Mouse (Mus musculus): ENCODE measurements around the gene Nlrp9b. TPM values are rescaled to one million over a fixed set of nuclear protein-coding genes. Genes with fewer than 3 reads are reported as not detected.
"Not testable (repeated sequence)": the region's sequence is repeated elsewhere in the genome, so short reads cannot be mapped to it uniquely, and the experiment has no call there.

The Nlrp9b gene
- polyA plus RNA-seq, 1 experiment from 2014 or later, result not detected

DNA sequence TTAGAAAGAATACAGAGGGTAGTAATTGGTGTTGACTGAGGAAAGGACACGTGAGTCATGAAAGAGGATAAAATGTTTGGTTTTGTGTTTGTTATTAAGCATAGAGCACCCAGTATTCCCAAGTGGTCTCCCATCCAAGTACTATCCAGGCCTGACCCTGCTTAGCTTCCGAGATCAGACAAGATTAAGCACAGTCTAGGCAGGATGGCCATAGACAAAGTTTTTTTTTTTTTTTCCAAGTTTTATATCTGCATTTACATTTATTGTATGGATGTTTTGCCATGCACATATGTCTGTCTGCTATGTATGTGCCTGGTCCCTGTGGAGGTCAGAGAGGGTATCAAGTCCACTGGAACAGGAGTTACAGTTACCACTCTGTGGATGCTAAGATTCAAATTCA lies 18.7 kb downstream of the Nlrp9b start:
- no peaks in the 10 kb centered on the region for H3K4me1 ChIP-seq (ENCODE audit: insufficient read depth)
- no peak for TF ChIP-seq EP300 (IDR thresholded peaks at IDR 0.05; ENCODE audit: low read depth)
- H3K27me3 ChIP-seq (ENCODE audit: insufficient read depth, low read length), result no peaks in the 10 kb centered on the region
- no peak overlapping the region for H3K27ac ChIP-seq (ENCODE audit: low read depth)
- no peak overlapping the region for H3K4me2 ChIP-seq (ENCODE audit: low read depth, low read length)
- no peak overlapping the region for H3K9ac ChIP-seq (replicated peaks)
- no peaks in the 10 kb centered on the region for H3K36me3 ChIP-seq (replicated peaks; ENCODE audit: insufficient read depth, low read length)
- H3K4me3 ChIP-seq (ENCODE audit: low read depth, low read length), result no peak overlapping the region
- DNase-seq (no peak), ATAC-seq (no peak)
- no peaks in the 10 kb centered on the region for H3K9me3 ChIP-seq (ENCODE audit: low read length)
- 66% methylated on average over 2 of the region's 2 CpGs for WGBS (ENCODE audit: insufficient replicate concordance)

GRCm38 (mm10) chr7:20064100-20064499 lies 72.8 kb downstream of the Nlrp9b start:
- 63% methylated on average over 4 of the region's 4 CpGs for WGBS (ENCODE audit: insufficient replicate concordance)
- not testable (repeated sequence) for H3K4me1 ChIP-seq (ENCODE audit: insufficient read depth)

DNA sequence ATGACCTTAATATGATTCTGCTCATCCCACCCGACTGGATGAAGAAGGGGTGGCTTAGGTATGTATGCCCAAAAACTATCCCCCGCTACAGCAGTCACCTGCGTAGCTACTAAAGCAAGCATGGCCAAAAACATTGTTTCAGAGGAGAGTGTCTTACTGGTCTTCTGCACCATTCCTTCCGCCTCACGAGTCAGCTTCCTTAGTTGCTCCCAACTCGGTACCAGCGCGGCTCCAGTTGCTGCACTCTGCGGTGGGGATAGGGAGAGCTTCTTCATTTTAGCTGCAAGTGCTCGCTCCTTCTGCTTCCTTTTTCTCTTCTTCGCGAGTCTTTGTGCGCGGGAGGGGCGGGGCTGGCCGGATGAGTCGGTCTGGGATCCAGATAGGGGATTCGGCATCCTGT lies 86.9 kb downstream of the Nlrp9b start:
- H3K36me3 ChIP-seq (replicated peaks; ENCODE audit: insufficient read depth, low read length); H3K4me3 ChIP-seq (ENCODE audit: low read depth, low read length); DNase-seq; H3K27ac ChIP-seq (ENCODE audit: low read depth); H3K9ac ChIP-seq (replicated peaks); H3K4me2 ChIP-seq (ENCODE audit: low read depth, low read length); H3K27me3 ChIP-seq (ENCODE audit: insufficient read depth, low read length); H3K9me3 ChIP-seq (ENCODE audit: low read length); ATAC-seq; H3K4me1 ChIP-seq (ENCODE audit: insufficient read depth): not testable (repeated sequence)
- WGBS (ENCODE audit: insufficient replicate concordance), result 67% methylated on average over 18 of the region's 18 CpGs

More at GRCm38 (mm10) chr7:20064100-20064499, 72.8 kb downstream of the Nlrp9b start:
- H3K4me2 ChIP-seq (ENCODE audit: low read depth, low read length); H3K36me3 ChIP-seq (replicated peaks; ENCODE audit: insufficient read depth, low read length); H3K27me3 ChIP-seq (ENCODE audit: insufficient read depth, low read length); H3K4me3 ChIP-seq (ENCODE audit: low read depth, low read length); DNase-seq; H3K27ac ChIP-seq (ENCODE audit: low read depth); H3K9me3 ChIP-seq (ENCODE audit: low read length); H3K9ac ChIP-seq (replicated peaks); ATAC-seq: not testable (repeated sequence)
- peak; percentile 28 for TF ChIP-seq CTCF (IDR thresholded peaks at IDR 0.05; ENCODE audit: low read depth)

DNA sequence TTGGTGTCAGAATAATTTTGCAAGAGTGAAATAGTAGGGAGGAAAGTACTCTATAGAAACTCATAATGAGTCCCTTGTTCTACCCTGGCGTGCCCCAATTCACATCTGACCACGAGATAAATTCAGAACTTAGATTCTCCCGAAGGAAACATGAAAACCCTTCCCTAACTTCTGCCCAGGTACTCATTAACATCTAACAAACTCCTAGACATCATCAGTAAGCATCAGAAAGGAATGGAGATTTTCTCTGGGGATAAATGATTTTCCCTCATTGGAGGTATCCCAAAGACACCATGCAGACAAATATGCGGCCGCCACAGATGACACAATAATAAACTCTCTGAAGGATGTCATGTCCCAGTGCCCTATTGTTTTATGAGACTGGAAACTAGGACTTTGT lies 108.1 kb downstream of the Nlrp9b start, which contains the start of gene Vmn1r91:
Gene Vmn1r91, plus strand, starts transcription at position 301 of the 400 bp plus-strand sequence.
- not testable (repeated sequence) for H3K27ac ChIP-seq (ENCODE audit: low read depth); H3K36me3 ChIP-seq (replicated peaks; ENCODE audit: insufficient read depth, low read length); H3K27me3 ChIP-seq (ENCODE audit: insufficient read depth, low read length); DNase-seq; H3K4me2 ChIP-seq (ENCODE audit: low read depth, low read length); H3K9me3 ChIP-seq (ENCODE audit: low read length); ATAC-seq; H3K9ac ChIP-seq (replicated peaks); H3K4me3 ChIP-seq (ENCODE audit: low read depth, low read length); H3K4me1 ChIP-seq (ENCODE audit: insufficient read depth)
- 64% methylated on average over 5 of the region's 5 CpGs for WGBS (ENCODE audit: insufficient replicate concordance)

DNA sequence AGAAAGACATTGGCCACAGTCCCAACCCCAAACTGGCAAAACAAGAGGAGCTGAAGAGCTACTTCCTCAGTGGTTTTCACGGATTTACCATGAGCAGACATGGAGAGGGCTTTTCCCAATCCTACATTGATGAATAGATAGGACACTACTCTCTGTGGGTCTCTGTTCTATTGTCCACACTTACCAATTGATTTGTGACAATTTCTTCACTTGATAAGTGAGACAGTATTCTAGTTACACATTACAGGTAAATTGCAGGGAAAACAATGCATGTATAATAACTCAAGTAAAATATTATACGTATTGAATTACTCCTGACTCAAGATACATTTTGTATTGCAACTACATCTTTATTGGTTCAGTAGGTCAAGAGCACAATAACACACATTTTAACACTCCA lies 131.2 kb downstream of the Nlrp9b start, which contains the start of gene Gm16442:
Gene Gm16442, minus strand, starts transcription at position 101 of the 400 bp plus-strand sequence.
- H3K36me3 ChIP-seq (replicated peaks; ENCODE audit: insufficient read depth, low read length); H3K27ac ChIP-seq (ENCODE audit: low read depth); H3K9ac ChIP-seq (replicated peaks); H3K9me3 ChIP-seq (ENCODE audit: low read length); H3K4me1 ChIP-seq (ENCODE audit: insufficient read depth); H3K27me3 ChIP-seq (ENCODE audit: insufficient read depth, low read length); DNase-seq; H3K4me2 ChIP-seq (ENCODE audit: low read depth, low read length); ATAC-seq; H3K4me3 ChIP-seq (ENCODE audit: low read depth, low read length): not testable (repeated sequence)
- WGBS (ENCODE audit: insufficient replicate concordance), result no CpG with 5 or more reads among the region's 2 CpGs

Other genes starting within 250 kb of the Nlrp9b start
- gene Nectin2, start 241.0 kb upstream of the Nlrp9b start, polyA plus RNA-seq (2015; fragmentation: Nextera tagmentation; extraction: Ambion mirVana), result 51.0 and 51.3 TPM in 2 replicates
- gene Bcam, start 220.4 kb upstream of the Nlrp9b start, polyA plus RNA-seq (2015; fragmentation: Nextera tagmentation; extraction: Ambion mirVana), result 8.8 and 9.3 TPM in 2 replicates
- 9.6 and 10.8 TPM in 2 replicates for gene Cblc, start 194.7 kb upstream of the Nlrp9b start, polyA plus RNA-seq (2015; fragmentation: Nextera tagmentation; extraction: Ambion mirVana)
- gene Bcl3, start 168.7 kb upstream of the Nlrp9b start, polyA plus RNA-seq (2015; fragmentation: Nextera tagmentation; extraction: Ambion mirVana), result 5.4 and 11.2 TPM in 2 replicates
- gene Gm19345, start 139.5 kb upstream of the Nlrp9b start, polyA plus RNA-seq (2015; fragmentation: Nextera tagmentation; extraction: Ambion mirVana), result 0.18 and 0.19 TPM in 2 replicates
- gene Ceacam16, start 130.2 kb upstream of the Nlrp9b start, polyA plus RNA-seq (2015; fragmentation: Nextera tagmentation; extraction: Ambion mirVana), result 0.09 TPM in 1 of 2 replicates, not detected in the other
- not detected in 2 replicates for gene Ceacam19, start 103.5 kb upstream of the Nlrp9b start, polyA plus RNA-seq (2015; fragmentation: Nextera tagmentation; extraction: Ambion mirVana)
- 2.2 and 3.0 TPM in 2 replicates for gene Pvr, start 70.3 kb upstream of the Nlrp9b start, polyA plus RNA-seq (2015; fragmentation: Nextera tagmentation; extraction: Ambion mirVana)
- 0.69 and 0.89 TPM in 2 replicates for gene Igsf23, start 40.7 kb upstream of the Nlrp9b start, polyA plus RNA-seq (2015; fragmentation: Nextera tagmentation; extraction: Ambion mirVana)
- not detected in 2 replicates for gene Ceacam20, start 26.1 kb upstream of the Nlrp9b start, polyA plus RNA-seq (2015; fragmentation: Nextera tagmentation; extraction: Ambion mirVana)
- not detected in 2 replicates for gene Vmn1r91, start 108.2 kb downstream of the Nlrp9b start, polyA plus RNA-seq (2015; fragmentation: Nextera tagmentation; extraction: Ambion mirVana)
- gene Gm16442, start 131.1 kb downstream of the Nlrp9b start, polyA plus RNA-seq (2015; fragmentation: Nextera tagmentation; extraction: Ambion mirVana), result not detected in 2 replicates
- not detected in 2 replicates for gene Vmn1r93, start 147.6 kb downstream of the Nlrp9b start, polyA plus RNA-seq (2015; fragmentation: Nextera tagmentation; extraction: Ambion mirVana)
- not detected in 2 replicates for gene Vmn1r94, start 176.9 kb downstream of the Nlrp9b start, polyA plus RNA-seq (2015; fragmentation: Nextera tagmentation; extraction: Ambion mirVana)
- gene Vmn1r95, start 202.2 kb downstream of the Nlrp9b start, polyA plus RNA-seq (2015; fragmentation: Nextera tagmentation; extraction: Ambion mirVana), result not detected in 2 replicates
- not detected in 2 replicates for gene Gm6164, start 214.1 kb downstream of the Nlrp9b start, polyA plus RNA-seq (2015; fragmentation: Nextera tagmentation; extraction: Ambion mirVana)
- gene Gm4498, start 242.4 kb downstream of the Nlrp9b start, polyA plus RNA-seq (2015; fragmentation: Nextera tagmentation; extraction: Ambion mirVana), result not detected in 2 replicates

All from liver, postnatal 0 days (tissue).